Mouse (Mus musculus) retina, embryonic 14.5 days (tissue): ENCODE results near the gene Abt1.
A peak's percentile ranks its signal among the peaks of the same experiment; 100 is the strongest.

Experiments
- DNase-seq: peaks from one replicate; pipeline ENCODE4 v3.0.0-alpha.2; 2015; ENCODE audit warnings: low spot score

Gene Abt1

DNA sequence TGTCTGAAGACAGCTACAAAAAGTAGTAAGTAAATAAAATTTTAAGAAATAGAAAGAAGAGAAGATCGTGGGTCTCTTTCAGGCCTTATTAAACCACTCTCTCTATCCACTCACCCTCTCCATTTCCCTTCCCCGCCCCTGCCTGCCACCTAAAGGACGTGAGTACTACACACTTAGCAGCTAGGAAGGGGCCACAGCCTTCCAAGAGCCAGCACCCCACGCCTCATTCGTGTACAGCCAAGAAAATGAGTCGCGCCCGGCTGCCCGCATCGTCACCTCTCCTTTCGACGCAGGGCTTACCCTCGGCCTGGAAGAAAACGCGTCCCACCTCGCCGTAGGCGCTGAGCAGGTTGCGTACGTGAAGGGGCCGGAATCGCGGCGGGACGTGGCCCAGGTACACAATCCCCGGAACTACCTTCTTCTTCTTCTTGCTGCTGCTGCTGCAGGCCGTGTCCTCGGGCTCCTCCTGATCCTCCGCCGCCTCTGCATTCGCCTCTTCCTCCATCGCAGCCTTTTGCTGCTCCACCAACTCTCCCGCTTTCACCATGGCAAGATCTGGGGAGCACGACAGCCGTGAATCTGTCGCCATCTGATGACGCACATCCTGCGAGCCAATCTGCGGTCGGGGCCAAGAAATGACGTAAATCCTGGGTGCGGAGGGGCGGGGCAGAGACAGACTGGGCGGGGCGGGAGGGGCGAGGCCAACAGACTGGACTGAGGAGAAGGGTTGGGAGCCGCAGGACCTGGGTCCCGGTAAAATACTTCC lies at the start of gene Abt1:
Abt1 (minus strand) TSS at position 581 of the 766 bp plus-strand sequence.
- peak; percentile 96 for DNase-seq

DNA sequence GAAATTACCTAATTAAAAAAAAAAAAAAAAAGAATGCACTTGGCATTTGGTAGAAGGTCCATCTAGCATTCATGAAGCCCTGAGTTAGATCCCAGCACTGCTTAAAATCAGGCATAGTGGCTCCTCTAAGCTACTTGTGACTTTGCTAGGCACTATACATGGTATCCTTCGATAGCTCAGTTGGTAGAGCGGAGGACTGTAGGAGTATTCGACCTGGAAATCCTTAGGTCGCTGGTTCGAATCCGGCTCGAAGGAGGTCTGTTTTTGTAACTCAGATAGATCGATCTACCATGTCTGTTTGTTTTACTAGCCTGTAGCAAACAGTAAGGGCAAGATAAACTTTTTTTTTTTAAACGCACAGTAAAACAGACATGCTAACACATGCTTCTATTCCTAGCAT lies 43.2 kb upstream of the Abt1 start:
- peak; percentile 89 for DNase-seq

DNA sequence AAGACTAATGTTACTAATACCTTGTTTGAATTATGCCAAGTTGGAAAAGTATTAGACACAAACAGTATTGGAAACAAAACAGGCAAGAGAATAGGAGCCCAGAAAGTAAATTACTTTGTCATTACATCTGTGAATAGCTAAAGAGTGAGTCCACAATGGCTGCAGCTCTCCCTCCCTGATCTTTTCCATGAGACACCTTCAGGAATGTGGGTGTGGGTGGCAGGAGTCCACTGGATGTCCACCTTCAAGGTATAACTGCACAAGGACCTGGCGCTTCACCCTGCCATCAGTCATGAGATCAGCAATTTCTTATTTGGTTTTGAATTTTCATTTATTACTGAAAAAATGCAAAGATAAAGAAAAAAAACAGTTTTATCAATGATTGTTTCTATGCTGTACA lies 42.6 kb upstream of the Abt1 start:
- no peak for DNase-seq

DNA sequence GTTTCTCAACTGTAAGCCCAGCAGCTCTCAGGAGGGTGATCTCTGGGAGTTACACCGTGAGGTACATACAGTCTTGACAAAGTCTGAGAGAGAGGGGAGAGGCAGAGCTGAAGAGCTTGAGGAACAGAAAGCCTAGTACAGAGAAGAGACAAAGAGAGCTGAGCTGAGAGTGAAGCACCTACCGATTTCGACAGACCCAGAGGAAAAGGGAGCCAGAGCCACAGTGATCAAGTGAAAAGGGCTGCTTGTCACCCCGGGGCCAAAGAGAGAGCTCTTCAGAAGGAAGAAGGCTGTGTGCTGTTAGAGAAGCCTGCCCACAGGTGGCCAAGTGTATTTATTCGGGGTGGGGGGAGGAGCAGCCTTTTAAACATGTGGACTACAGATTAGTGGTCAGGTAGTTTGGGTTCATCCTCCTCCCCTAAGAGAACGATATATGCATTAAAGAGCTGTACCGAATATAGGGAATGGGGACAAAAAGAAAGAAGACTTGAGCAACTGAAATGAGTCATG lies 42.0 kb upstream of the Abt1 start, which contains the start of gene Btn1a1:
Btn1a1 (minus strand) TSS at position 302 of the 510 bp plus-strand sequence.
- DNase-seq: no peak

DNA sequence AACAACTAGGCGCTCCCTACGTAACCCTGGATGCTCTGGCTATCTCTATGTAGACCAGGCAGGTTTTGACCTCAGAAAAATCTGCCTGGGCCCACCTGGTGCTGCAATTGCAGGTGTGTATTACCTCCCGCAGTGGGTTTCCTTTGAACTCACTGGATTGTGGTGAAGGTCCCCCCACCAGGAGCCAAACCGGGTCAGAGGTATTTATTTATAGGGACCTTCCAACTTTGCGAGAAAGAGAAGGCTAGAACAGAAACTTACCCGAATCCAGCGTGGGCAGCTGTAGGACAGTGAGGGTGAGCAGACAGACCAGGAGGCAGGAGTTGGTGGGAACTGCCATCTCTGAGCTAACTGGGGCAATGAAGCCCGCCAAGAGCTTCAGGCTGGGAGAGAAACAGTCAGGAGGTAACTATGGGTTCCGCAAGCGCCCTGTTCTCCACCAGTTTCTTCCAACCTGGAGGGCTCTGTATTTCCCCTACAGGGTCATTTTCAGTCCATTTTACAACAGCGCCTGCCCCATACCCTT lies 41.2 kb upstream of the Abt1 start:
- peak; percentile 38 for DNase-seq

DNA sequence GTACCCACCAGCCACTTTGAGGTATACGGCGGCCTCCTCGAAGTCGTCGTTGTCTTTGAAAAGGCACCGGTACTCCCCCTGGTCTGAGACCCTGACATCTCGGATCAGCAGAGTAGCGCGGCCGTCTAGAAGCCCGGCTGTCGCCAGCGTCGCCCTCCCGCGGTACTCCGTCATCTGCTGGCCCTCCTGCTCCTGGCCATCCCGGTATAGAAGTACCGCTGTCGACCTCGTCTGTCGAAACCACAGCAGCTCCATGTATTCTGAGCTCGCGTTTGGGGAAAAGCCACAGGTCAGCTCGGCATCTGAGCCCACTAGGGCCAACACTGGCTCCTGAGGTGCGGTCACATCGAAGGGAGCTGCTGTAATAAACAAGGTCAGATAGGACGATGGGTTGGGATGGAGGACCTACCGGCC lies 40.6 kb upstream of the Abt1 start:
- peak; percentile 71 for DNase-seq

DNA sequence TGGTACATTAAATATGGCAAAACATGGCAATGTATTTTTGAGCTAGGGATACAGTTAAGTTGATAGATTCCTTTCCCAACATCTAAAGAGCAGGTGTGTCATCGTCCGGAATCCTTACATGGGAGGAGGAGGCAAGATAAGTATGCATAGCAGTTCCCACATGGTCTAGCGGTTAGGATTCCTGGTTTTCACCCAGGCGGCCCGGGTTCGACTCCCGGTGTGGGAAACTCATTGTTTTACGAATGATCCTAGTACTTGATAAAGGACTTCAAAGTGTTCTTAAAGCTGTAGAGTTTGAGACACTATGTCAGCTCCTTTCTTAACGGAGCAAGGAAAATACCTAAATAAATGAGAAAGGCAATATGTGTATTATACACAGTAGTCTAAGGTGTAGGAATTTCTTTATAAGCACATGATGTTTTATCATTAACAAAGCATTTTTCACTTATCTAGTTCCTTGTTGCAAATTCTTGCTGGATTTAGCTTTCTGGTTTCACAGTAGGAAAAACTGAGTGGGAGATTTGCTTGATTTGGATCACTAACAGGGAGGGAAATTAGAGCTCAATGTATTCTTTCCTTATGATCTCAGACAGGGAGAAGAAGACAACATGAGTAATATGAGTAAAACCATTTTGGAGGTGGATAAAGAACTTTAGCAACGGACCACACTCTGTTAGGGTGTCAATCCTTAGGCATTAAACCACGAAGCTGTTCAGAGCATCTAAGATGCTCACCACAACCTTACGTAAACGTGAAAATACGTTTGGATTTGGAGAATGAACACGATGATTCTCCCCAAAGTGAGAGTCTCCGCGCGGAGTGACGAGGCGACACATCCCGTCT lies 39.9 kb upstream of the Abt1 start:
- DNase-seq: peak; percentile 90

DNA sequence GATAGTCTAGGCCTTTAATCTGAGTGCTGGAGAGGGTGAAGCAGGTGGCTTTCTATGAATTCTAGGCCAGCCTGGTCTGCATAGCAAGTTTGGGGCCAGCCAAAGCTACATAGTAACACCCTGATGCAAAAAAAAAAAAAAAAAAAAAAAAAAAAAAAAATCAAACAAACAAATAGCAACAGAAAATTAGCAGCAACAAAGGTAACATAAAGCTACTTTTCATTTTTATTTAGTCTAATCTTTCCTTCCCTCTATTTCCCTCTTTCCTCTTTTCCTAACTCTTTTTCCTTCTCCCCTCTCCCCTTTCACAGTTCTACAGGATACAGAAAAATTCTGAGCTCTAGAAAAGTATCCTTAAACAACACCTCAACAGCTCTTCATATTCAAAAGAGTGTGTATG lies 39.0 kb upstream of the Abt1 start:
- DNase-seq: no peak

DNA sequence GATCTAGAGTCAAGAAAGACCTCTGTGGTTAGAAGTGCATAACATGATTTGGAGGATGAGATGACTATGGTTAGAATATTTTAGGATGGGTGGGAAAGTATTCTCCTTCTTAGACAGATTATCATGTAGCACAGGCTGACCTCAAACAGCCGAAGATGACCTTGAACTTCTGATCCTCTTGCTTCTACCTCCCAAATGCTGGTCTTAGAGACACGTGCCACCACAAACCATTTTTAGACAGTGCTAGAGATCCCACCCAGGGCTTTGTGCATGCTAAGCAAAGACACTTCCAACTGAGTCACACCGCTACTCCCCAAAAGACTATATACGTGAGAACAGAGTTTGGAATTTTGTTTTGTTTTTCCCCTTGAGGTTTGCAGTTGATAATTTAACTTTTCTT lies 38.4 kb upstream of the Abt1 start:
- no peak for DNase-seq

DNA sequence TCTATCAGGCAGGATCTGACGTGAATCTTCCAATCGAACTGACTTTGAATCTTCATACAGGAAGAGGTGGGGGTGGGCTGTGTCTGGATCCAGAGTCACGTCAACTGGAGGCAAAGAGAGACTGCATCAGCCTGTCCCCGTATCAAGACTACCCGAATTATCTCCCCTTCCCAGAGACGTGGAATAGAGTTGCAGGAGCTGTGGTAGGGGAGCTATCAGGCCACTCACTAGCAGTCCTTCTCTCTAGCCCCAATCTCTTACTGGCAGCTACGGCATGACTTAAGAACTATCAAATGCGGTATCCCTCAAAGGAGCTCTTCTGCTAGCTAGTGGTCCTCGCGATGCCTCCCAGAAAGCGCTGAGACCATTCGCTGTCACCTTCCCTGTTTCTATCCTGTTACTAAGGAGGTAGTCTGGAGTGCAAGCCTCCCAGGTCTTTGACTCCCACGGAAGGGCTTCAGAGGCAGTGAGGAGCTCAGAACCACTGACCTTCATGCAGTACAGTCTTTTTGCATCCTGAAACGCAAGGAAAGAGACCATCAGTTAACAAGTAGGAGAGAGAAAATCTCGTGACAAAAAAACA lies 35.7 kb upstream of the Abt1 start:
- DNase-seq: no peak

DNA sequence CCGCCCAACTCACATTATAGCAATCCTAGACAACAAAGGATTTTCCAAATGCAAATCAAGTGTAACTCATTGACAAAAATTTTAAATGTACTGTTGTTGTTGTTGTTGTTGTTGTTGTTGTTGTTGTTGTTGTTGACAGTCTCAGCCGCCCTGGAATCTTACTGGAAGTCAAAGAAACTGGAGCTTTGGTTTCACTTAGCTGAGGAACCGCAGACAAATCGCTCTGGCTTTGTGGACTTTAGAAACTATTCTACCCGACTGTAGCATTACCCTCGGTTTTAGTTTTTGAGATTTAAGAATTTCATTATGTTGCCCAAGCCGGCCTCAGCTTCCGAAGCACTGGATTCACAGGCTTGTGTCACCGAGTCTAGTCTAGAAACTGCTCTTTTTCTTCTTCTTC lies 30.3 kb upstream of the Abt1 start:
- DNase-seq: no peak

DNA sequence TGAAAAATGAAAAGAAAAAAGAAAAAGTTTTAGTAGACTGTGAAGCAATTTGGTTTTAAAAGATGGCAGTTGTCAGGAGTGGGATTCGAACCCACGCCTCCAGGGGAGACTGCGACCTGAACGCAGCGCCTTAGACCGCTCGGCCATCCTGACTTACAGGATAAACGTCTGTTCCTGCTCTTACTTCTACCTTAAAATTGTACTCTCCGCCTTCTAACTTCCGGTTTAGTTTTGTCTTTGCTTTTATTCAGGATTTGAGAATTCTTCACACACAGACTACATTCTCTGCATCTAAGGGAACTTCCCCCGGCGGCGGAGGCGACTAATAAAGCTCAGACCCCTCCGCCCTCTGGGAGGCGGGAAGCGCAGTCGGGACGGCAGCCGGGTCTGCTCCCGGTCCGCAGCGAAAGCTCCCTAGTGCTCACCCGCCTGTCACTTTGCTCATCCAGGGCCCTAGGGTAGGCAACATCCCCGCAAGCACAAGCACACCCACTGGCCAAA lies 29.7 kb upstream of the Abt1 start:
- peak; percentile 93 for DNase-seq

DNA sequence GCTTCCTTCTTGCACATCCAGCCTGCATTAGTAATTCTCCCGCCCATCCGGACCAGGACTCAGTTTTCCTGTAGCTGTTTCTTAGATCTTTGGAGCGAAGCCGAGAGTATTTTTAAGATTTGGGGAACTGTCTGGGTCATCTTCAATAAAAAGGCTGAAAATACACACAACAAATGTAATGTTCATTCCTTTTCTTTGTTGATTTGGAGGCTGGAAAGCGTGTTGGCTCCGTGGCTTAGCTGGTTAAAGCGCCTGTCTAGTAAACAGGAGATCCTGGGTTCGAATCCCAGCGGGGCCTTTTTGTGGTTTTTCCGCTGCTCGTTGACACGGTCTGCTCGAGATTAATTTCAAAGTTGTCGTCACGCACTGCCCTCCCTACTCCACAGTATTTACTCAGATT lies 26.7 kb upstream of the Abt1 start:
- DNase-seq: peak; percentile 97

DNA sequence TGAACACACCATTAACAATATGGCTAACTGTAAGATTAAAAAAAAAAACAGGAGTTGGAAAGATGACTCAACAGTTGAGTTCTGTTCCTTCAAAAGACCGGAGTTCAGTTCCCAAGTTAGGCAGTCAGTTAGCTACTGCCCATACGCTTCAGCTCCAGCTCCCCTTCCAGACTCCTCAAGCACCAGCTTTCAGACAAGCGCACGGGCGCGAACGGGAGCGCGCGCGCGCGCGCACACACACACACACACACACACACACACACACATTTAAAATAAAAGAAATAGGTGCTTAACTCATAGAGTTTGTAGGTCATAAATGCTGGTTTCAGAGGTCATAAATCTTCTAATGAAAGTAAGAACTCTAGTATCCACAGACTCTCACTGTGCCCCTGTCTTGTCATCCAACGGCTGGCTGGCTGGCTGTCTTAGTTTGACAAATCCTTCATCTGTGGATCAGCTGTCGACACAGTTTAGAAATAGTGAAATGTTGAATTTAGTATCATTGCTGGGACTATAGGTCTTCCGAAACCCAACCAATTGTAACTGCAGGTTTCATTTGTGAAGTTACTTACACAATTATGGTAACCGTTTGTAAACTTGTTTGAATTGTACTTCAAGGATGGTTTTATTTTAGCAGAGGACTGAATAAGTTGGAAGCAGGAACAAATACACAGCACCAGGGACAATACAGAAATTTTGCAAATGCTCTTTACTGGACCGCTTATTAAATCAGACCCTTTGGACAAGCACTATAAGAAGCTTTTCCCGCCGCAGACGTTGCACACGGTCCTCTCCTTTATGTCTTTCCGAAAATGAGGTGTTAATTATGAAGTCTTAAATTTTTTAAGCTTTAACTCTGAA lies 25.8 kb upstream of the Abt1 start:
- peak; percentile 84 for DNase-seq

DNA sequence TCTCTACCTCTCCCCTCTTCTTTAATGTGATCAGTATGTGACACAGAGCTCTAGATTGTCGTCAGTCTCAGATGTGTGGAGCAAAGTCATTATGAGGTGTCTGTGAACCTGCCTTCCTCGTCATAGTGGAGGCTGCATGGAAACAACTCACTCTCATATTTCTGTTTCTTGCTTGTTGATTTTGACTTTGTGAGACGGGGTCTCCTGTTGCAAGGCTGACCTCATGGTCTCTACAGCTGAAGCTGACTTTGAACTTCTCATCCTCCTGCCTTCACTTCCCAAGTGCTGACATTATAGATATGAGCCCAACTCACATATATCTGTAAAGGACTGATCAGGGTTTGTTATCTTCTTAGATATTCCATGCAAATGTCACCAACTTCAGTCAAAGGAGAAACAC lies 25.1 kb upstream of the Abt1 start:
- no peak for DNase-seq

DNA sequence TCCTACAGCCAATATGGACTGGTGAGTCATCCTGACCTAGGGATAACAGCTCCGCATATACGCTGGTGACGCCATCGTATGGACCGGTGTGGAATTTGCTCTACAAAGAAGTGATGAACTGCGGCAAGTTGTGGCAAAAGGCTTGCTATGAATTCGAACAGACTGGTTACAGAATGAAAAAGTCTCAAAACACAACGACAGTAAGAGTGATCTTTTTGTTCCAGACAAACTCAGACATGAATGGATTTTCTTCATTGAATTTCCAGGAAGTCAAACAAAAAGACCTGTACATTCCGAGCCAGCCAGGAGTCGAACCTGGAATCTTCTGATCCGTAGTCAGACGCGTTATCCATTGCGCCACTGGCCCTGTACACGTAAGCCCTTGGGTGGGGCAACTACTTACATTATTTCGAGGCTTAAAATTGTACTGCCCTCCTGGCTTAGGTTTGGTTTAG lies 22.9 kb upstream of the Abt1 start:
- peak; percentile 96 for DNase-seq

DNA sequence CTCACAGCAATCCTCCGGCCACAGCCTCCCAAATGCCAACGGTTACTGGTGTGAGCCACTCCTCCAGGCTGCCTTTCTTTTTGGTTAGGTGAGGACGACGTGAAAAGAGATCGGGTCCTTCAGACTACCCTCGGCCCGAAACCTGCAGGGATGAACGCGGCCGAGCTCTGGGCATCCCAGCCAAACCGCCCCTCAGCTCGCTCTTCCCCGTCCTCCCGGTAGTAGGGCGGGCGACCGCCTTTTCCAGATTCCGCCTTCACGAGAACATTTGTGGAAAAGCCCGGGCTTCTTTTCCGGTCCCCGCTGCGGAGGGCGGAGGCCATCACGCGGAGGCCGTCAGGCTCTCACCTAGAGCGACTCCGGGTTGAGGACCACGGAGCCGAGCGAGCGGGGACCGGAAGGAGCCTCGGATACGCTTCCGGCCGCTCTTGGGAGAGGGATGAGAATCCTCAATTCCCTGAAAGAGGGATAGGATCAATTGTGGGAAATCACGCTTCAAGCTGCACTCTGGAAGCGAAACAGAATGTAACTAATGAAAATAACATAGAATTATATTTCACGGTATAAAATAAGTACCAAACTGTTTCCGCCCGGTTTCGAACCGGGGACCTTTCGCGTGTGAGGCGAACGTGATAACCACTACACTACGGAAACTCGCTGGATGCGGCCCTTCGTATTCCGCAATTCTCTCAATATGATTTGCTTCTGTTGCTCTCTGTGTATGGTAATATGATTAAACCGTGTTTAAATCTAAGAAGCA lies 22.1 kb upstream of the Abt1 start:
- peak; percentile 98 for DNase-seq

DNA sequence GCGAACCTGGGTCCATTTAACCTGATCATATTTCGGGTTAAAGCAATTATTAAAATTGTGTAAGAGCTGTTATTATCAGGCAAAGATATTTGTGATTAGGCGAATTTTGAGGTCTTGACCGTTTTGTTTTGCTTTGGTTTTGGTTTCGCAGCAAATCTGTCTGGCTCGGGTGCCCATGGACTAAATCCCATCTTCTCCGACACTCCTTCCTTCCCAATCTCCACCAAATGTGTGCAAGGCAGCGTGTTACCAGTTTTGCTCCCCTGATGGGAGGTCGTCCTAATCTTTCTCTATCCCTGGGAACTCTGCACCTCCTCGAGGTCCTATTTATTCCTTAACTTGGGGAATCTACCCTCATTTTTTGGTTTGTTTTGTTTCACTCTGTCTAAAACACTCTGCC lies 21.5 kb upstream of the Abt1 start:
- no peak for DNase-seq

DNA sequence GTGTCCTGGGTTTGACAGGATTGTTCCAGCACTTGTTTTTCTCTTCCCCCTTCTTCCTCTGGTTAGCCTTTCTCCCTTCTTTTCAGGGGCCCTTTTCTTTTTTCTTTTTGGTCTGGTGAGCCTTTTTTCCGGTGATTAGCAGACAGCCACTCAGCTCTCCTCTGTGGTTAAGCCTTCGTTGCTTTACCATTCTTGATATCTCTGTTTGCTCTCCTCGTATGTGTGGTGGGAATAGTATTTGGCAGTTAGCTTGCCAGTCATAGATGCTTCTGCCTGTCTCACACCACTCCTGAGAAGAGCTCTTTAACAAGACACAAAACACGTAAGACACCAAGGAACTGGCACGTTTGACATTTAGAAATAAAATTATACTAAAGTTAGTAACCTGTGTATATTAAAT lies 20.8 kb upstream of the Abt1 start:
- no peak for DNase-seq

DNA sequence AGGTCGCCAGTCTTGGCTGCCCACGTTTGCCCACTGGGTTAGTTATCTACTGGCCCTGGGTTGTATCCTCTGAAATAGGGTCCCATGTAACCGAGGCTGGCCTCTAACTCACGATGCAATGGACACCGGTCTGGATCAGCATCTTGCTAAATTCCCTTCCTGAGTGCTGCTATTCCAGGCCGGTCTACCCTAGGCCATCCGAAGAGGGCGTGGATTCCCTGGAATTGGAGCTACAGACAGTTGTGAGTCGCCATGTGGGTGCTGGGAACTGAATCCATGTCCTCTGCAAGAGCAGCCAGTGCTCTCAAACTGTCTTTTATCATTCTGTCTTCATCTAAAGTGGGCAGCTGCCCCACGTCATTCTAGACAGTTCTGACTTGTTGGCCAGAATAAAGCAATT lies 16.2 kb upstream of the Abt1 start:
- DNase-seq: no peak
